Mouse (Mus musculus) lung, embryonic 16.5 days (tissue): ENCODE data around the gene Mdm4. TPM values are rescaled to one million over a fixed set of nuclear protein-coding genes. Genes with fewer than 3 reads are reported as not detected.

Experiments
- ATAC-seq: fragments of 200-750 bp; cut with Nextera tagmentation; 2 replicates; pipeline ENCODE4 v1.8.0; 2017; ENCODE audit warnings: low read depth, mild to moderate bottlenecking, moderate library complexity
- H3K27ac ChIP-seq: fragments of 300-500 bp; sonication (generic); 2 replicates; pipeline ENCODE4 v1.5.1; 2014; ENCODE audit warnings: mild to moderate bottlenecking, control low read depth, low read length
- H3K27me3 ChIP-seq: fragments of 300-500 bp; sonication (generic); 2 replicates; pipeline ENCODE4 v1.6.1; 2014; ENCODE audit warnings: low read depth, low read length, mixed read lengths; ENCODE audit not compliant: control insufficient read depth, insufficient read depth
- H3K36me3 ChIP-seq: fragments of 300-500 bp; sonication (generic); 2 replicates; pipeline ENCODE4 v1.6.1; 2014; ENCODE audit warnings: low read length; ENCODE audit not compliant: control insufficient read depth, insufficient read depth
- H3K4me1 ChIP-seq: fragments of 300-500 bp; sonication (generic); replicated peaks from 2 replicates; pipeline ENCODE4 v1.6.1; 2014; ENCODE audit warnings: low read length, mixed read lengths; ENCODE audit not compliant: control insufficient read depth, insufficient read depth
- H3K4me2 ChIP-seq: fragments of 300-500 bp; sonication (generic); 2 replicates; pipeline ENCODE4 v1.6.1; 2014; ENCODE audit warnings: low read depth, low read length, control low read depth
- H3K4me3 ChIP-seq: fragments of 300-500 bp; sonication (generic); 2 replicates; pipeline ENCODE4 v1.5.1; 2014; ENCODE audit warnings: mild to moderate bottlenecking, low read length, control low read depth
- H3K9ac ChIP-seq: fragments of 300-500 bp; sonication (generic); 2 replicates; pipeline ENCODE4 v1.6.1; 2014; ENCODE audit warnings: low read length, control low read depth
- H3K9me3 ChIP-seq: fragments of 300-500 bp; sonication (generic); 2 replicates; pipeline ENCODE4 v1.6.1; 2016; ENCODE audit warnings: low read length; ENCODE audit not compliant: control insufficient read depth
- WGBS: fragments of 180-500 bp; shearing (Covaris S2); extraction: QIAGEN DNeasy Blood & Tissue Kit; methylation state at CpG from one replicate; pipeline ENCODE4 v1.1.7; 2014; 5-methylcytosine and 5-hydroxymethylcytosine counted together
- polyA plus RNA-seq: library from polyadenylated mRNA; unstranded; fragments of >200 nt; fragmentation: Nextera tagmentation; extraction: Ambion mirVana; gene quantifications from 2 replicates; pipeline ENCODE4 v1.2.1, GENCODE M21; 2015

Gene Mdm4
- polyA plus RNA-seq, 1 experiment from 2014 or later: 33.4 TPM

DNA sequence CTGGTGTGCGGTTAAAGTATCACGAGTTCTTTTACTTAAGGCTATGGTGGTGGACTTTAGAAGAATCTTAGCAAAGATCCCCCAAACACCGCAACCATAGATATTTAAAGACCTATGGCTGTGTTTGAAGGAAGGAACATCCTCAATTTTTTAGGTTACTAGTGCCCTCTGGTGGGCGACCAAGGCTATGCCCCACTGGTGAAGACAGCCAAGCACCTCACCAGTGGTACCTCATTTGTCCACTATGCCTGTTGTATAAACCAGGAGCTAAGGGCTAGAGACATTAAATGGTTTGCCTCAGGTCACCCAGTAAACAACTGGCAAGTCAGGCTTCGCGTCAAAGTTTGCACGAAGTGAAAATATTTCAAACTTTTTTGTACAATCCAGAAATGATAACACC lies 47.6 kb downstream of the Mdm4 start:
- Histone ChIP-seq H3K9me3 (no peaks in the 10 kb centered on the region), H3K4me2 (no peak overlapping the region), H3K9ac (no peak overlapping the region), H3K27ac (no peak overlapping the region), H3K36me3 (peaks cover 12% of the 10 kb centered on the region), H3K27me3 (no peaks in the 10 kb centered on the region), H3K4me1 (no peaks in the 10 kb centered on the region), H3K4me3 (no peak overlapping the region)
- WGBS: 53% methylated on average over 7 of the region's 7 CpGs
- ATAC-seq: no peak

DNA sequence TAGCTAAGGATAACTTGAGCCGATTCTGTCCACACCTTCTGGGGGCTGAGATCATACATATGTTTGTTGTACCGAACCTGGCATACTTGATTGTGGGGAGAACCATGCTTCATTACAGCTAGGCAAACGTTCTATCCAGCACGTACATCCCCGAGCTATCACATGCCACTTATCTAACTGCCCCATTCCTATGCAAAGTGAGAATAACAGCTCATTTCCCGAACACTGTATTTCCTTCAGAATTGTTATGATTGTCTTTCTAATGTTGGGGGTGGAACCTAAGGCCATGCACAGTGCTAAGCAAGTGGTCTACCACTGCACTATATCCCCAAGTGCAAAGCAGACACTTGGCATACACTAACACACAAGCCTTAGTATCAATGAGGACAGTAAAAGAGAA lies 49.1 kb downstream of the Mdm4 start:
- no peak overlapping the region for H3K27ac ChIP-seq
- no peaks in the 10 kb centered on the region for H3K4me1 ChIP-seq
- peaks cover 12% of the 10 kb centered on the region for H3K36me3 ChIP-seq
- H3K4me2 ChIP-seq: no peak overlapping the region
- H3K4me3 ChIP-seq: no peak overlapping the region
- H3K9me3 ChIP-seq: no peaks in the 10 kb centered on the region
- H3K27me3 ChIP-seq: no peaks in the 10 kb centered on the region
- WGBS: 78% methylated on average over 6 of the region's 6 CpGs
- ATAC-seq: no peak
- H3K9ac ChIP-seq: no peak overlapping the region

DNA sequence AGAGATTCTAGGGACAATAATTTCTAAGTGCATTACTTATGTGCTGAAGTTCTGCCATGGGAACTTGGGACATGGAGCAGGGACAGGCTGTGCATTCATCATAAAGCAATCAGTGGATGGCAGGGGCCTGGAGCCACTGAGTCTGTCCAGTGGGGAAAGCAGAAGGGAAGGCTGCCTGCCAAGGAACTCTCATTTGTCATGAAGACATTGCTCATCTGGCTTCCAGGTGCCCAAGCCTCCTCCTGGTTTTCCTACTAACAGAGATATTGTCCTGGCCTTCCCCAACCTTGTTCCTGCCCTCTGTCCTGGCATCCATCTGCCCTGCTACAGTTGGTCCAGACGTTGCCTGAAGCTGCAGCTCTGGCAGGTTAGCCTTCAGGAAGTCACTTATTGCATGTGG lies 53.0 kb downstream of the Mdm4 start:
- Histone ChIP-seq H3K4me3 (no peak overlapping the region), H3K9ac (no peak overlapping the region), H3K27me3 (no peaks in the 10 kb centered on the region), H3K9me3 (no peaks in the 10 kb centered on the region), H3K4me1 (no peaks in the 10 kb centered on the region), H3K27ac (no peak overlapping the region), H3K36me3 (peaks cover 5% of the 10 kb centered on the region; the same call in 1 of the 2 replicates), H3K4me2 (no peak overlapping the region)
- ATAC-seq: no peak
- 50% methylated on average over 1 of the region's 1 CpGs for WGBS

DNA sequence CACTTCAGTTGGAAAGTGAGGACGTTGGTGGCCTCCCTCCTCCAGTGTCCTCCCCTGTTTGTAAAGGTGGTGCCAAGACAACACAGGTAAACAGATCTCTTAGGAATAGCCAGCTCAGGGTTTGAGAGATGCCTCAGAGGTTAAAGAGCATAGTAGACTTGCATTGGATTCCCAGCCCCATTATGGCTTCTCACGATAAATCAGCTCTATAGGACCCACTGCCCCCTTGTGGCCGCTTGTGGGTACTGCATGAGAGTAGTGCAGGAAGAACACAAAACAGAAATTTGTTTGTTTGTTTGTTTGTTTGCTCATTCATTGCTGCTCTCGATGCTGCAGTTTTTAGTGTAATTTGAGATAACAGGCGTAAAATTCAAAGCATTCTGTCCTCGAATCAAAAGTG lies 61.7 kb downstream of the Mdm4 start:
- Histone ChIP-seq H3K27me3 (no peaks in the 10 kb centered on the region), H3K9ac (no peak overlapping the region), H3K9me3 (no peaks in the 10 kb centered on the region), H3K4me2 (no peak overlapping the region), H3K36me3 (no peaks in the 10 kb centered on the region), H3K4me1 (no peaks in the 10 kb centered on the region), H3K27ac (no peak overlapping the region), H3K4me3 (no peak overlapping the region)
- 27% methylated on average over 6 of the region's 6 CpGs for WGBS
- no peak for ATAC-seq

DNA sequence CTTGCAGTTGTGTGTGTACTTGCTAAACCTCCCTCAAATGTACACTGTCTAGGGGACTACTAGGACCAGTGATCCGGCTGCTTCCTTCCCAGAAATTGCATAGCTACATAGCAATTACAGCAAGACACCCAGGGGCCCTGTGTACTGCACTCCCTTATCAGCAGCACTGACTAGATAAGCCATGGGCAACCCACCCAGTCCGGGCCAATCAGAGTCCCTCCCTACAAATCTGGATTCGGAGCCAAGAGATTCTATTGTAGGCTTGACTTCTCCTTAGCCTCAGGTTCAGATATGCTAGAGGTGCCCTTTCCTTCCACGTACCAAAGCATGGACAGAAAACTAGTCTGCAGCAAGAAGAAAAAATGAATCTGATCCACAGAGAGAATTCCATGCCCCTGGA lies 65.7 kb downstream of the Mdm4 start:
- Histone ChIP-seq H3K9me3 (no peaks in the 10 kb centered on the region), H3K4me1 (no peaks in the 10 kb centered on the region), H3K27me3 (no peaks in the 10 kb centered on the region), H3K27ac (no peak overlapping the region), H3K4me2 (no peak overlapping the region), H3K36me3 (no peaks in the 10 kb centered on the region), H3K9ac (no peak overlapping the region), H3K4me3 (no peak overlapping the region)
- ATAC-seq: no peak
- 67% methylated on average over 4 of the region's 4 CpGs for WGBS

DNA sequence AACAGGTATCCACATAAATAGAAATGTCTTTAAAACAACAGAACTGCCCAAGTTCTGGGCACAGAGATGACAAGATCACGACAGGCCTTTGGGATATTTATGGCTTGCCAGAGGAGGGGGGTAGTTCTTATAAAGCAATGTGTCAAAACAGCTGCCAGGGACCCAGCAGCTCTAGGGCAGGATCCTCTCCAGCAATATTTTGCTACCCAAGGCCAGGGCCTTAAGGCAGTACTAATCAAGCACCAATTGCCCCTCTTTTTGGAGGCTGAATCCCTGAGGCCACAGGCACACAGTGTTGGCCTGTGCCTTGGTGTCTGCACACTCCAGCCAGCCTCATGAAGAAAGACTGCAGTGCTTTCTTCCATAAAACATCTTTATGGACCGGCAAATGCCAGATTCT lies 66.3 kb downstream of the Mdm4 start:
- no peaks in the 10 kb centered on the region for H3K9me3 ChIP-seq
- no peak for ATAC-seq
- no peak overlapping the region for H3K27ac ChIP-seq
- 81% methylated on average over 2 of the region's 2 CpGs for WGBS
- H3K4me2 ChIP-seq: no peak overlapping the region
- no peak overlapping the region for H3K4me3 ChIP-seq
- no peaks in the 10 kb centered on the region for H3K36me3 ChIP-seq
- no peak overlapping the region for H3K9ac ChIP-seq
- H3K27me3 ChIP-seq: no peaks in the 10 kb centered on the region
- H3K4me1 ChIP-seq: no peaks in the 10 kb centered on the region

DNA sequence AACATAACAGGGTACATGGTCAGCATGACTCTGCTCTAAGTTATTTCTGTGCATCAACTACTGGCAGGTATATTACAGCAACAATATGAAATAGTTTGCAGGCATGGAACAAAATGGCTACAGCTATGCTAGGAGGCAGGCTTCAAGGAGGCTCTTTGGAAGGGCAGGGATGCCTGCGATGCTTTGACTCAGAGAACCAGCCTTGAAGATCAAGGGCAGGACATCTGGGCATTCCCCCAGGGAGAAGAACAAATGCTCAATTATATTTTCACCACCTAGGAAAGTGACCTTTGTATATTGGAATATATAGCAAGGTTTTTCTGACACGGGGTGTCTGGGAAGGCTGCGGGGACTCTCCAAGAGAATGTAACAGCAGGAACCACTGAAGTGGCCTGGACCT lies 68.6 kb downstream of the Mdm4 start:
- no peak overlapping the region for H3K9ac ChIP-seq
- no peaks in the 10 kb centered on the region for H3K36me3 ChIP-seq
- no peaks in the 10 kb centered on the region for H3K4me1 ChIP-seq
- H3K27me3 ChIP-seq: no peaks in the 10 kb centered on the region
- H3K9me3 ChIP-seq: no peaks in the 10 kb centered on the region
- 88% methylated on average over 3 of the region's 3 CpGs for WGBS
- ATAC-seq: no peak
- no peak overlapping the region for H3K4me3 ChIP-seq
- no peak overlapping the region for H3K4me2 ChIP-seq
- no peak overlapping the region for H3K27ac ChIP-seq

DNA sequence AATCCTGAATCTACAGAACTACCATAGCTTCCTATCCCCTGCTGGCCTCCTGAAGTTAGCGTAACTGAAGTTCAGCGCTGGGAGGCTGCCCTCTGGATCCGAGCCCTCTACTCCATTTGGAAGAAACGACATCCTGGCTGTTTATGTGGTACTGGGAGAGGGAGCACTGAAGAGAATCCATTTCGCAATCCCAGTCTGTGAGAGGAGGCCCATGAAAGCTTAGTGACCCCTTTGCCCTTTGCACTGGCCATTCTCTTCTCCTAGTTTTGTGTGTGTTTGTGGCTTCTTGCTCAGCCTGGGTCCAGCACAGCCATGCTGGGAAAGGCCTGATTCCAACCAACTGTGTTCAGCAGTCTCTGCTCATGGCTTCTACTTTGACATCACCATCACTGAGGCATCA lies 73.6 kb downstream of the Mdm4 start:
- H3K27me3 ChIP-seq: no peaks in the 10 kb centered on the region
- H3K36me3 ChIP-seq: no peaks in the 10 kb centered on the region
- no peak for ATAC-seq
- H3K4me3 ChIP-seq: no peak overlapping the region
- H3K4me2 ChIP-seq: no peak overlapping the region
- 73% methylated on average over 5 of the region's 5 CpGs for WGBS
- no peak overlapping the region for H3K9ac ChIP-seq
- no peaks in the 10 kb centered on the region for H3K4me1 ChIP-seq
- no peaks in the 10 kb centered on the region for H3K9me3 ChIP-seq
- H3K27ac ChIP-seq: no peak overlapping the region

DNA sequence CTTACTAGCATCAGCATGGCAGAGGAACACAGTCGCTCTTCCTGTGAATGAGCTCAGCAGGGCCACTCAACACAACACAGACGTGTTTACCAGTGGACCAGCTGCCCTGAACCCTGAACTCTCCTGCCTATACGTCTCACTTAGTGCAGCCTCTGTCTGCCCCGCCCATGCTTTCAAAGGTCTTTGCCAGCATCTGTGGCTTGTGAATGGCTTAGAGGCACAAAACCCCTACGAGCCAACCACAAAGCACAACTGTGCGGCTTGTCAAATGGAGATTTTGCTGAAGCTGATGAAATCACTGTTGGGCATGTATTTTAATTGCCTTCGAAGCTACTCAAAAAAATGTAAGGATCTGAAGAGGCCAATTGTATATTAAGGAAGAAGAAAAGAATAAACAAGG lies 82.5 kb downstream of the Mdm4 start:
- ATAC-seq: no peak
- 55% methylated on average over 7 of the region's 7 CpGs for WGBS
- Histone ChIP-seq H3K4me2 (no peak overlapping the region), H3K9ac (no peak overlapping the region), H3K27ac (no peak overlapping the region), H3K4me3 (no peak overlapping the region), H3K4me1 (no peaks in the 10 kb centered on the region), H3K9me3 (no peaks in the 10 kb centered on the region), H3K27me3 (no peaks in the 10 kb centered on the region), H3K36me3 (no peaks in the 10 kb centered on the region)

DNA sequence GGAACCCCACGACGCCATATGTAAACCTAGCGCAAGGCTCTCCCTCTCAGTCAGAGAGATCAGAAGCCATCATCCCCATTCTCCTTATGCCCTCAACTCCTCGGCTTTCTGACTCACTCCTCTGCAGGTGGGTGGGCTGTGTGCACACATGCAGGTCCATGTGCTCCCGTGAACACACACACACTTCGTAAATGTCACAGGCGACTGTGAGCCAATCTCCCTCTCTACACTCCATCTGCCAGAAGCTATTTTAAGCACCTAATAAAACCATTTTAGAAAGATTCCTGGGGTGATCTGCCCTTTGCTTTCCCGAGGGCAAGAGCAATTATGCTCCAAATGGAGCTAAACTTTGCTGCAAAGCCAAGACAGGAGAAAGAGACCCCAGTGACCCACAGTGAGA lies 84.5 kb downstream of the Mdm4 start:
- Histone ChIP-seq H3K4me2 (no peak overlapping the region), H3K27ac (no peak overlapping the region), H3K9ac (no peak overlapping the region), H3K36me3 (no peaks in the 10 kb centered on the region), H3K4me3 (no peak overlapping the region), H3K4me1 (no peaks in the 10 kb centered on the region), H3K9me3 (no peaks in the 10 kb centered on the region), H3K27me3 (no peaks in the 10 kb centered on the region)
- no peak for ATAC-seq
- 54% methylated on average over 8 of the region's 8 CpGs for WGBS
